Mouse (Mus musculus) erythroblast, embryonic 14.5 days (primary cell): Measurements from ENCODE around the gene Phactr2.

Experiments used
- GATA1 ChIP-seq: IDR thresholded peaks from 2 replicates; pipeline ENCODE4 v1.6.1; 2012; ENCODE audit warnings: low read length, inconsistent platforms, mixed read lengths
- TAL1 ChIP-seq: IDR thresholded peaks from 3 replicates; pipeline ENCODE4 v1.6.1; 2012; ENCODE audit warnings: low read length, inconsistent platforms, mixed read lengths

DNA sequence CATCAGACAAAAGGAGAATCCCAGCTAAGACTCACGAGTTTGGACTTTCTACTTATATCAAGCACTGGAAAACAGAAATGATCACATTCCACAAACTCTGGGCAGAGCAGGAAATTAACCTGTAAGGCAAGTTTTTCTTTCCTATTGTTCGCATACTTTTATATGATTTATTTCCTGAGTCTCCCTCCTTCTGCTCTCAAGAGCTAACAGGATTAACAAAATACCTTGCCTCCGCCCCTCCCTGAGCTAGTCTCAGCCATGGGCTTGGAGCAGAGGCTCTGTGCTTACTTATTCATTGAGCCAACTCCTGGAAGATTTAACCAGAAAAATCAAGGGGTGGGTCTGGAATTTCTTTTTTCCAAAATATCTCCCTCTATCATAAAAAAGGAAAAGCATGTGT is 145.6 kb downstream of the Phactr2 start:
- TF ChIP-seq GATA1 (no peak), TAL1 (no peak)
